Comparison of ENCODE assay signal across 18 mouse cellular contexts in genomic region chr3:104401176-104401575, GRCm38 (mm10).
DNase-seq lines count a peak whose midpoint lies in the region; ATAC-seq and TF ChIP-seq lines count a peak whose summit lies in the region.
"Had no signal": no experiment of that assay in that cellular context is flagged by ENCODE, and none has a peak within 500 bp of the region (broad histone marks: within the 10 kb centered on the region; RNA-seq: fewer than 3 reads in every experiment).

No protein-coding gene starts in this region.

- no peaks in the 10 kb centered on the region for H3K4me1 ChIP-seq in liver, adult 2 months (ENCODE audit: control insufficient read depth, insufficient read depth, low read length)
- H3K4me1 ChIP-seq in liver, embryonic 11.5 days (replicated peaks; ENCODE audit: control insufficient read depth, insufficient read depth, low read length) = no peaks in the 10 kb centered on the region
- H3K4me1 ChIP-seq: embryonic facial prominence, embryonic 12.5 days had no signal

- no peak for ATAC-seq in liver, embryonic 11.5 days (replicated peaks; ENCODE audit: low FRiP score)
- ATAC-seq: forebrain, embryonic 16.5 days; intestine, embryonic 16.5 days had no signal

- no peaks in the 10 kb centered on the region for H3K79me2 ChIP-seq in liver, adult 2 months (ENCODE audit: control insufficient read depth, insufficient read depth, low read length)

- TF ChIP-seq POLR2A in liver, adult 2 months (IDR thresholded peaks at IDR 0.05; ENCODE audit: extremely low read depth, insufficient read depth, low read length) = no peak

- H3K4me3 ChIP-seq in liver, adult 2 months (ENCODE audit: insufficient read depth, low read depth, low read length) = no peak overlapping the region
- no peak overlapping the region for H3K4me3 ChIP-seq in liver, embryonic 11.5 days (ENCODE audit: low read depth, low read length)
- H3K4me3 ChIP-seq: embryonic facial prominence, embryonic 12.5 days; forebrain, embryonic 12.5 days; heart, embryonic 12.5 days; hindbrain, embryonic 15.5 days had no signal

- H3K9me3 ChIP-seq in liver, embryonic 11.5 days (ENCODE audit: control insufficient read depth, low read length) = no peaks in the 10 kb centered on the region
- H3K9me3 ChIP-seq: embryonic facial prominence, embryonic 12.5 days; forebrain, embryonic 12.5 days; heart, embryonic 12.5 days; hindbrain, embryonic 15.5 days had no signal

- H3K27ac ChIP-seq in liver, adult 2 months (replicated peaks; ENCODE audit: insufficient read depth, low read depth, low read length) = no peak overlapping the region
- H3K27ac ChIP-seq in liver, embryonic 11.5 days (ENCODE audit: low read depth, low read length) = no peak overlapping the region
- H3K27ac ChIP-seq: embryonic facial prominence, embryonic 12.5 days; forebrain, embryonic 12.5 days; hindbrain, embryonic 15.5 days had no signal

- peak; percentile 12 for DNase-seq in liver, adult 2 months (ENCODE audit: extremely low read depth, low read depth, low spot score)
- DNase-seq in liver, embryonic 11.5 days (ENCODE audit: low spot score) = no peak
- DNase-seq in 3T3-L1 (ENCODE audit: low read depth, low spot score) (peak; percentile 52), NIH3T3 (ENCODE audit: low read depth) (peak; percentile 74)
- no peak for DNase-seq in cerebellum, adult 9-10 months
- no peak for DNase-seq in layer of hippocampus, postnatal 25 days (ENCODE audit: extremely low spot score in 1 of 2, low spot score in 1 of 2)
- DNase-seq: adrenal gland, postnatal 14 days; cerebellum, adult 11 months; cerebellum, adult 8-10 months; cerebellum, postnatal 25 days; gastrocnemius, postnatal 14 days; heart, postnatal 36 days had no signal

- no peak for TF ChIP-seq CTCF in liver, adult 2 months (IDR thresholded peaks at IDR 0.05; ENCODE audit: low read depth, low read length)

- no peak overlapping the region for H3K4me2 ChIP-seq in liver, embryonic 11.5 days
- H3K4me2 ChIP-seq: embryonic facial prominence, embryonic 12.5 days; forebrain, embryonic 12.5 days; heart, embryonic 12.5 days; hindbrain, embryonic 15.5 days had no signal

- 52% methylated on average over 2 of the region's 2 CpGs for WGBS in liver, adult 2 months
- 55% methylated on average over 2 of the region's 2 CpGs for WGBS in liver, embryonic 11.5 days

- no peak overlapping the region for H3K9ac ChIP-seq in liver, adult 2 months (ENCODE audit: low read depth, low read length)
- no peak overlapping the region for H3K9ac ChIP-seq in liver, embryonic 11.5 days (ENCODE audit: low read depth, low read length)
- H3K9ac ChIP-seq: embryonic facial prominence, embryonic 12.5 days; forebrain, embryonic 12.5 days; heart, embryonic 12.5 days; hindbrain, embryonic 15.5 days had no signal

- no peaks in the 10 kb centered on the region for H3K36me3 ChIP-seq in liver, adult 2 months (ENCODE audit: control insufficient read depth, insufficient read depth, low read length)
- H3K36me3 ChIP-seq in liver, embryonic 11.5 days (ENCODE audit: control insufficient read depth, insufficient read depth, low read length) = no peaks in the 10 kb centered on the region
- H3K36me3 ChIP-seq: embryonic facial prominence, embryonic 12.5 days; forebrain, embryonic 12.5 days; heart, embryonic 12.5 days; hindbrain, embryonic 15.5 days had no signal

- H3K27me3 ChIP-seq in liver, adult 2 months (ENCODE audit: control insufficient read depth, insufficient read depth, low read length) = no peaks in the 10 kb centered on the region
- no peaks in the 10 kb centered on the region for H3K27me3 ChIP-seq in liver, embryonic 11.5 days (replicated peaks; ENCODE audit: control insufficient read depth, insufficient read depth, low read length)
- H3K27me3 ChIP-seq: embryonic facial prominence, embryonic 12.5 days; forebrain, embryonic 12.5 days; heart, embryonic 12.5 days; hindbrain, embryonic 15.5 days had no signal

Comparison
In these comparisons a context has a peak if more than half of its experiments do, and no peak if none do; other contexts are left out.
1. DNase-seq: peak in liver, adult 2 months (single experiment), 3T3-L1 (single experiment) and NIH3T3 (single experiment); none in liver, embryonic 11.5 days (single experiment), cerebellum, adult 9-10 months (single experiment) and layer of hippocampus, postnatal 25 days (0 of 2).